Mouse (Mus musculus) heart, embryonic 10.5 days (tissue): ENCODE measurements at regions not wholly inside any gene's neighbourhood (a gene's known extent, or its start where the extent isn't known, plus 50 kb on each side); places are given as distances from the start of the nearest gene placed in this dataset.

Experiments
- DNase-seq: peaks from one replicate; pipeline ENCODE4 v3.0.0-alpha.2; 2017; ENCODE audit warnings: low spot score
- H3K27ac ChIP-seq: fragments of 300-500 bp; sonication (generic); 2 replicates; pipeline ENCODE4 v1.5.1; 2016; ENCODE audit warnings: mild to moderate bottlenecking
- H3K27me3 ChIP-seq: fragments of 300-500 bp; sonication (generic); 2 replicates; pipeline ENCODE4 v1.6.1; 2016; ENCODE audit warnings: mild to moderate bottlenecking; ENCODE audit not compliant: poor library complexity, insufficient read depth, severe bottlenecking
- H3K36me3 ChIP-seq: fragments of 300-500 bp; sonication (generic); 2 replicates; pipeline ENCODE4 v1.6.1; 2016; ENCODE audit warnings: mild to moderate bottlenecking, moderate library complexity
- H3K4me1 ChIP-seq: fragments of 300-500 bp; sonication (generic); 2 replicates; pipeline ENCODE4 v1.6.1; 2016; ENCODE audit warnings: mild to moderate bottlenecking
- H3K4me3 ChIP-seq: fragments of 300-500 bp; sonication (generic); 2 replicates; pipeline ENCODE4 v1.5.1; 2016; ENCODE audit warnings: mild to moderate bottlenecking, moderate library complexity
- H3K9me3 ChIP-seq: fragments of 300-500 bp; sonication (generic); 2 replicates; pipeline ENCODE4 v1.6.1; 2016; ENCODE audit warnings: mild to moderate bottlenecking, moderate library complexity
- WGBS: fragments of 180-500 bp; shearing (Covaris S2); methylation state at CpG from one replicate; pipeline ENCODE4 v1.1.7; 2016; 5-methylcytosine and 5-hydroxymethylcytosine counted together

- Histone ChIP-seq H3K27me3 (no peaks in the 10 kb centered on the region), H3K36me3 (no peaks in the 10 kb centered on the region), H3K27ac (peak overlapping the region; percentile 65), H3K9me3 (no peaks in the 10 kb centered on the region), H3K4me3 (no peak overlapping the region), H3K4me1 (peaks cover 26% of the 10 kb centered on the region)
- 88% methylated on average over 2 of the region's 2 CpGs for WGBS
- no peak for DNase-seq
These were observed 82.2 kb upstream of the Lgalsl start for GRCm38 (mm10) chr11:20913042-20913441.

- Histone ChIP-seq H3K9me3 (no peaks in the 10 kb centered on the region), H3K27ac (peak overlapping the region; percentile 81), H3K4me1 (peaks cover 26% of the 10 kb centered on the region), H3K4me3 (no peak overlapping the region), H3K36me3 (no peaks in the 10 kb centered on the region), H3K27me3 (no peaks in the 10 kb centered on the region)
- peak; percentile 91 for DNase-seq
- WGBS, result 23% methylated on average over 8 of the region's 8 CpGs
These were observed 82.9 kb upstream of the Lgalsl start for GRCm38 (mm10) chr11:20913598-20914296.

- H3K27me3 ChIP-seq, result no peaks in the 10 kb centered on the region
- H3K27ac ChIP-seq, result peak overlapping the region; percentile 81
- no peaks in the 10 kb centered on the region for H3K36me3 ChIP-seq
- H3K9me3 ChIP-seq, result no peaks in the 10 kb centered on the region
- DNase-seq, result no peak
- WGBS, result 60% methylated on average over 12 of the region's 12 CpGs
- H3K4me1 ChIP-seq, result peaks cover 26% of the 10 kb centered on the region
- no peak overlapping the region for H3K4me3 ChIP-seq
These were observed 83.6 kb upstream of the Lgalsl start for GRCm38 (mm10) chr11:20914297-20914997.

GRCm38 (mm10) chr11:20915182-20915602, 84.3 kb upstream of the Lgalsl start:
- WGBS, result 31% methylated on average over 8 of the region's 8 CpGs
- no peaks in the 10 kb centered on the region for H3K27me3 ChIP-seq
- no peaks in the 10 kb centered on the region for H3K36me3 ChIP-seq
- DNase-seq, result no peak
- no peaks in the 10 kb centered on the region for H3K9me3 ChIP-seq
- H3K4me1 ChIP-seq, result peaks cover 26% of the 10 kb centered on the region
- H3K4me3 ChIP-seq, result no peak overlapping the region
- peak overlapping the region; percentile 81 for H3K27ac ChIP-seq

- 35% methylated on average over 7 of the region's 7 CpGs for WGBS
- Histone ChIP-seq H3K9me3 (no peaks in the 10 kb centered on the region), H3K4me3 (no peak overlapping the region), H3K27me3 (no peaks in the 10 kb centered on the region), H3K4me1 (peaks cover 26% of the 10 kb centered on the region), H3K27ac (peak overlapping the region; percentile 81), H3K36me3 (no peaks in the 10 kb centered on the region)
- no peak for DNase-seq
These were observed 85.0 kb upstream of the Lgalsl start for GRCm38 (mm10) chr11:20915687-20916432.

- H3K27ac ChIP-seq, result peak overlapping the region; percentile 81
- DNase-seq, result peak; percentile 90
- H3K9me3 ChIP-seq, result no peaks in the 10 kb centered on the region
- whole genome bisulfite sequencing, result 22% methylated on average over 6 of the region's 6 CpGs
- H3K27me3 ChIP-seq, result no peaks in the 10 kb centered on the region
- peaks cover 26% of the 10 kb centered on the region for H3K4me1 ChIP-seq
- H3K4me3 ChIP-seq, result no peak overlapping the region
- H3K36me3 ChIP-seq, result no peaks in the 10 kb centered on the region
These were observed 85.6 kb upstream of the Lgalsl start for GRCm38 (mm10) chr11:20916473-20916911.

GRCm38 (mm10) chr11:20916961-20917360, 86.1 kb upstream of the Lgalsl start:
- Histone ChIP-seq H3K27me3 (no peaks in the 10 kb centered on the region), H3K9me3 (no peaks in the 10 kb centered on the region), H3K4me1 (peaks cover 26% of the 10 kb centered on the region), H3K27ac (peak overlapping the region; percentile 81; the same call in 1 of the 2 replicates), H3K4me3 (no peak overlapping the region), H3K36me3 (no peaks in the 10 kb centered on the region)
- WGBS, result 79% methylated on average over 7 of the region's 7 CpGs
- DNase-seq, result no peak

- Histone ChIP-seq H3K27ac (peak overlapping the region; percentile 81; the same call in 1 of the 2 replicates), H3K4me3 (no peak overlapping the region), H3K27me3 (no peaks in the 10 kb centered on the region), H3K36me3 (no peaks in the 10 kb centered on the region), H3K9me3 (no peaks in the 10 kb centered on the region), H3K4me1 (peaks cover 26% of the 10 kb centered on the region)
- no peak for DNase-seq
- WGBS, result 36% methylated on average over 5 of the region's 5 CpGs
These were observed 86.6 kb upstream of the Lgalsl start for GRCm38 (mm10) chr11:20917483-20917882.

- no peaks in the 10 kb centered on the region for H3K9me3 ChIP-seq
- no peak overlapping the region for H3K4me3 ChIP-seq
- 0 out of 2 replicates have a peak, but pooled peaks cover 5% of the 10 kb centered on the region for H3K4me1 ChIP-seq
- WGBS, result 40% methylated on average over 6 of the region's 6 CpGs
- H3K27me3 ChIP-seq, result no peaks in the 10 kb centered on the region
- DNase-seq, result no peak
- H3K27ac ChIP-seq, result no peak overlapping the region
- no peaks in the 10 kb centered on the region for H3K36me3 ChIP-seq
These were observed 92.3 kb upstream of the Lgalsl start for GRCm38 (mm10) chr11:20923115-20923514.

GRCm38 (mm10) chr11:20929426-20929825, 98.6 kb upstream of the Lgalsl start:
- no peak overlapping the region for H3K4me3 ChIP-seq
- no peak for DNase-seq
- H3K9me3 ChIP-seq, result no peaks in the 10 kb centered on the region
- H3K27ac ChIP-seq, result no peak overlapping the region
- no peaks in the 10 kb centered on the region for H3K36me3 ChIP-seq
- H3K27me3 ChIP-seq, result no peaks in the 10 kb centered on the region
- 84% methylated on average over 1 of the region's 1 CpGs for WGBS
- no peaks in the 10 kb centered on the region for H3K4me1 ChIP-seq

- H3K9me3 ChIP-seq, result no peaks in the 10 kb centered on the region
- no peak overlapping the region for H3K4me3 ChIP-seq
- no peaks in the 10 kb centered on the region for H3K36me3 ChIP-seq
- no peaks in the 10 kb centered on the region for H3K4me1 ChIP-seq
- no peak for DNase-seq
- WGBS, result 60% methylated on average over 2 of the region's 2 CpGs
- no peaks in the 10 kb centered on the region for H3K27me3 ChIP-seq
- no peak overlapping the region for H3K27ac ChIP-seq
These were observed 99.2 kb upstream of the Lgalsl start for GRCm38 (mm10) chr11:20930045-20930444.

- DNase-seq, result no peak
- Histone ChIP-seq H3K27ac (no peak overlapping the region), H3K9me3 (no peaks in the 10 kb centered on the region), H3K27me3 (no peaks in the 10 kb centered on the region), H3K36me3 (no peaks in the 10 kb centered on the region), H3K4me3 (no peak overlapping the region), H3K4me1 (no peaks in the 10 kb centered on the region)
- 87% methylated on average over 5 of the region's 5 CpGs for WGBS
These were observed 99.7 kb upstream of the Lgalsl start for GRCm38 (mm10) chr11:20930573-20930972.
